Mouse (Mus musculus) MEL (cell line): ENCODE measurements around the gene Rhobtb1. TPM values are rescaled to one million over a fixed set of nuclear protein-coding genes. Genes with fewer than 3 reads are reported as not detected.

ENCODE experiments used
- DNase-seq: peaks from one replicate; pipeline ENCODE4 v3.0.0; 2011; ENCODE audit warnings: low read depth, low spot score
- H3K27ac ChIP-seq: 2 replicates; pipeline ENCODE4 v1.5.1; 2012; ENCODE audit warnings: low read depth, mild to moderate bottlenecking, control low read depth, low read length, moderate library complexity; ENCODE audit not compliant: control insufficient read depth
- H3K27me3 ChIP-seq, 2 experiments: fragments of 150-350 bp in 1 of 2; sonication (generic) in 1 of 2; 2 replicates each; pipeline ENCODE4 v1.6.1; 2012; ENCODE audit warnings: low read length in 2 of 2, mild to moderate bottlenecking in 2 of 2, improper control_type of control experiment in 1 of 2, moderate library complexity in 1 of 2; ENCODE audit not compliant: insufficient read depth in 2 of 2, control insufficient read depth in 1 of 2
- H3K36me3 ChIP-seq, 2 experiments: 2 replicates each; pipeline ENCODE4 v1.6.1; 2012 to 2014; ENCODE audit warnings: low read length in 2 of 2, improper control_type of control experiment in 1 of 2, inconsistent platforms in 1 of 2, mild to moderate bottlenecking in 1 of 2; ENCODE audit not compliant: insufficient read depth in 2 of 2, control insufficient read depth in 1 of 2
- H3K4me1 ChIP-seq, 2 experiments: fragments of 150-350 bp in 1 of 2; sonication (generic) in 1 of 2; 2 replicates each; pipeline ENCODE4 v1.6.1; 2012; ENCODE audit warnings: low read length in 2 of 2, improper control_type of control experiment in 1 of 2, mild to moderate bottlenecking in 1 of 2; ENCODE audit not compliant: insufficient read depth in 2 of 2, control insufficient read depth in 1 of 2
- H3K4me3 ChIP-seq, 2 experiments: fragments of 150-350 bp in 1 of 2; sonication (generic) in 1 of 2; 2 replicates each; pipeline ENCODE4 v1.5.1; 2012; ENCODE audit warnings: low read depth in 2 of 2, low read length in 2 of 2, mild to moderate bottlenecking in 2 of 2, moderate library complexity in 2 of 2, control low read depth in 1 of 2, improper control_type of control experiment in 1 of 2; ENCODE audit not compliant: control insufficient read depth in 1 of 2, insufficient read depth in 1 of 2
- H3K79me2 ChIP-seq: 2 replicates; pipeline ENCODE4 v1.6.1; 2012; ENCODE audit warnings: mild to moderate bottlenecking, low read length, moderate library complexity; ENCODE audit not compliant: control insufficient read depth, poor library complexity, insufficient read depth
- H3K9ac ChIP-seq: 2 replicates; pipeline ENCODE4 v1.6.1; 2012; ENCODE audit warnings: low read depth, mild to moderate bottlenecking, control low read depth, low read length, moderate library complexity; ENCODE audit not compliant: control insufficient read depth, poor library complexity, severe bottlenecking
- H3K9me3 ChIP-seq: fragments of 150-350 bp; sonication (generic); replicated peaks from 2 replicates; pipeline ENCODE4 v1.6.1; 2012; ENCODE audit warnings: mild to moderate bottlenecking, low read length, improper control_type of control experiment, moderate library complexity; ENCODE audit not compliant: insufficient read depth
- E2F4 ChIP-seq: IDR thresholded peaks from 2 replicates; pipeline ENCODE4 v1.6.1; 2011; ENCODE audit warnings: low read depth, low read length, improper control_type of control experiment, borderline replicate concordance
- ETS1 ChIP-seq: IDR thresholded peaks from 2 replicates; pipeline ENCODE4 v1.6.1; 2012; ENCODE audit warnings: low read depth, mild to moderate bottlenecking, inconsistent platforms, low read length, improper control_type of control experiment, moderate library complexity
- GABPA ChIP-seq: IDR thresholded peaks from 2 replicates; pipeline ENCODE4 v1.6.1; 2012; ENCODE audit warnings: low read depth, mild to moderate bottlenecking, inconsistent platforms, low read length, improper control_type of control experiment, moderate library complexity
- GATA1 ChIP-seq: IDR thresholded peaks from 2 replicates; pipeline ENCODE4 v1.6.1; 2011; ENCODE audit warnings: low read depth, low read length, improper control_type of control experiment
- HCFC1 ChIP-seq: IDR thresholded peaks from 2 replicates; pipeline ENCODE4 v1.6.1; 2012; ENCODE audit warnings: low read depth, mild to moderate bottlenecking, inconsistent platforms, low read length, improper control_type of control experiment, moderate library complexity
- KAT2A ChIP-seq: conservative IDR thresholded peaks from 2 replicates; pipeline ENCODE4 v1.6.1; 2012; ENCODE audit warnings: low read depth, low read length, improper control_type of control experiment, inconsistent platforms
- MAZ ChIP-seq: IDR thresholded peaks from 2 replicates; pipeline ENCODE4 v1.6.1; 2012; ENCODE audit warnings: low read depth, mild to moderate bottlenecking, inconsistent platforms, low read length, improper control_type of control experiment
- MXI1 ChIP-seq: IDR thresholded peaks from 2 replicates; pipeline ENCODE4 v1.6.1; 2011; ENCODE audit warnings: mild to moderate bottlenecking, low read depth, low read length, improper control_type of control experiment
- MYC ChIP-seq: IDR thresholded peaks from 2 replicates; pipeline ENCODE4 v1.6.1; 2011; ENCODE audit warnings: low read depth, mild to moderate bottlenecking, low read length, improper control_type of control experiment, moderate library complexity
- NELFE ChIP-seq: IDR thresholded peaks from 2 replicates; pipeline ENCODE4 v1.6.1; 2011; ENCODE audit warnings: low read depth, low read length, improper control_type of control experiment
- NRF1 ChIP-seq: IDR thresholded peaks from 2 replicates; pipeline ENCODE4 v1.6.1; 2014; ENCODE audit warnings: low read depth, mild to moderate bottlenecking, inconsistent platforms, low read length, improper control_type of control experiment, moderate library complexity; ENCODE audit not compliant: poor library complexity, insufficient read depth, severe bottlenecking
- POLR2A ChIP-seq, 2 experiments: IDR thresholded peaks; 2 replicates each; pipeline ENCODE4 v1.6.1; 2011 to 2012; ENCODE audit warnings: low read length in 2 of 2, mild to moderate bottlenecking in 2 of 2, control low read depth in 1 of 2, improper control_type of control experiment in 1 of 2, low read depth in 1 of 2, moderate library complexity in 1 of 2; ENCODE audit not compliant: control insufficient read depth in 1 of 2, insufficient read depth in 1 of 2, poor library complexity in 1 of 2
- POLR2AphosphoS2 ChIP-seq: IDR thresholded peaks from 2 replicates; pipeline ENCODE4 v1.6.1; 2011; ENCODE audit warnings: low read length, improper control_type of control experiment
- RAD21 ChIP-seq: IDR thresholded peaks from 2 replicates; pipeline ENCODE4 v1.6.1; 2011; ENCODE audit warnings: mild to moderate bottlenecking, low read depth, low read length, improper control_type of control experiment
- SMC3 ChIP-seq: IDR thresholded peaks from 2 replicates; pipeline ENCODE4 v1.6.1; 2011; ENCODE audit warnings: low read depth, low read length, improper control_type of control experiment
- UBTF ChIP-seq: IDR thresholded peaks from 2 replicates; pipeline ENCODE4 v1.6.1; 2012; ENCODE audit warnings: low read depth, mild to moderate bottlenecking, inconsistent platforms, low read length, improper control_type of control experiment, moderate library complexity, borderline replicate concordance; ENCODE audit not compliant: insufficient read depth
- ZC3H11A ChIP-seq: IDR thresholded peaks from 2 replicates; pipeline ENCODE4 v1.6.1; 2012; ENCODE audit warnings: low read depth, mild to moderate bottlenecking, inconsistent platforms, low read length, improper control_type of control experiment
- ZKSCAN1 ChIP-seq: IDR thresholded peaks from 2 replicates; pipeline ENCODE4 v1.6.1; 2012; ENCODE audit warnings: low read depth, mild to moderate bottlenecking, inconsistent platforms, low read length, improper control_type of control experiment, moderate library complexity
- ZMIZ1 ChIP-seq: IDR thresholded peaks from 2 replicates; pipeline ENCODE4 v1.6.1; 2012; ENCODE audit warnings: low read depth, mild to moderate bottlenecking, inconsistent platforms, low read length, improper control_type of control experiment, moderate library complexity
- polyA plus RNA-seq, 2 experiments: library from polyadenylated mRNA; stranded (reverse) in 1 of 2; unstranded in 1 of 2; fragments of >175 nt in 1 of 2; fragments of >200 nt in 1 of 2; gene quantifications; 2 replicates each; pipeline versions ENCODE4 v1.2.1 to v1.2.4; 2012; ENCODE audit warnings: low replicate concordance in 2 of 2, low read depth in 1 of 2; ENCODE audit not compliant: insufficient read length in 2 of 2, insufficient read depth in 1 of 2, missing spikeins in 1 of 2
- total RNA-seq: library from RNA; depleted of rRNA; stranded (reverse); fragments of 300-350 nt; gene quantifications from 2 replicates; pipeline ENCODE4 v1.2.3, GENCODE M21; 2012

Gene Rhobtb1
- total and polyA plus RNA-seq, 3 experiments: not detected

- H3K27ac ChIP-seq: no peak overlapping the region
- H3K9ac ChIP-seq: no peak overlapping the region
- H3K36me3 ChIP-seq: no peaks in the 10 kb centered on the region
- H3K4me3 ChIP-seq: no peak overlapping the region
- H3K4me1 ChIP-seq: no peaks in the 10 kb centered on the region
- no peak for TF ChIP-seq KAT2A
- no peak for TF ChIP-seq HCFC1
- TF ChIP-seq POLR2A (IDR thresholded peaks at IDR 0.05; ENCODE audit: control insufficient read depth in 1 of 2, insufficient read depth in 1 of 2, low read depth in 1 of 2, low read length in 2 of 2, poor library complexity in 1 of 2): no peak
- H3K27me3 ChIP-seq: no peaks in the 10 kb centered on the region
- no peaks in the 10 kb centered on the region for H3K79me2 ChIP-seq
- no peaks in the 10 kb centered on the region for H3K9me3 ChIP-seq
- no peak for DNase-seq
These were observed 173.6 kb downstream of the Rhobtb1 start for GRCm38 (mm10) chr10:69324816-69325215.

GRCm38 (mm10) chr10:69326433-69326832, 175.2 kb downstream of the Rhobtb1 start:
- TF ChIP-seq ZC3H11A (no peak), UBTF (no peak), POLR2AphosphoS2 (no peak)
- DNase-seq: no peak
- Histone ChIP-seq H3K9ac (no peak overlapping the region), H3K27me3 (no peaks in the 10 kb centered on the region), H3K79me2 (no peaks in the 10 kb centered on the region), H3K4me3 (no peak overlapping the region), H3K36me3 (no peaks in the 10 kb centered on the region), H3K27ac (no peak overlapping the region), H3K9me3 (no peaks in the 10 kb centered on the region), H3K4me1 (no peaks in the 10 kb centered on the region)

GRCm38 (mm10) chr10:69327362-69327761, 176.1 kb downstream of the Rhobtb1 start:
- TF ChIP-seq GATA1: no peak
- TF ChIP-seq RAD21: no peak
- no peak for TF ChIP-seq NELFE
- no peak for TF ChIP-seq POLR2A (IDR thresholded peaks at IDR 0.05; ENCODE audit: control insufficient read depth in 1 of 2, insufficient read depth in 1 of 2, low read depth in 1 of 2, low read length in 2 of 2, poor library complexity in 1 of 2)
- TF ChIP-seq ZKSCAN1: no peak
- no peak for TF ChIP-seq MYC
- TF ChIP-seq MAZ: no peak
- no peak for TF ChIP-seq NRF1
- TF ChIP-seq ZMIZ1: no peak
- no peak for TF ChIP-seq ETS1
- no peak for TF ChIP-seq UBTF
- TF ChIP-seq E2F4: no peak
- TF ChIP-seq KAT2A: no peak
- no peak for TF ChIP-seq MXI1
- TF ChIP-seq SMC3: no peak
- no peak for TF ChIP-seq GABPA
- Histone ChIP-seq H3K9ac (no peak overlapping the region), H3K9me3 (no peaks in the 10 kb centered on the region), H3K4me3 (no peak overlapping the region), H3K4me1 (no peaks in the 10 kb centered on the region), H3K27me3 (no peaks in the 10 kb centered on the region), H3K27ac (no peak overlapping the region), H3K36me3 (no peaks in the 10 kb centered on the region), H3K79me2 (no peaks in the 10 kb centered on the region)
- DNase-seq: no peak
